Mouse (Mus musculus) G1E (cell line): ENCODE data around the gene Akna.

Experiments used
- CTCF ChIP-seq: IDR thresholded peaks from 2 replicates; pipeline ENCODE4 v1.5.1; 2012; ENCODE audit warnings: low read depth, low read length, inconsistent platforms, mixed read lengths
- TAL1 ChIP-seq: conservative IDR thresholded peaks from 2 replicates; pipeline ENCODE4 v1.6.1; 2012; ENCODE audit warnings: low read depth, low read length, inconsistent platforms, mixed read lengths

- TF ChIP-seq CTCF (peak; percentile 33; the same call in 1 of the 2 replicates), TAL1 (no peak)
Observed at GRCm38 (mm10) chr4:63368577-63368976, 34.6 kb downstream of the Akna start.
